Mouse (Mus musculus): Measurements from ENCODE around the gene Gm11444.

Gene Gm11444

GRCm38 (mm10) chr11:85864363-85864762, 14.2 kb upstream of the Gm11444 start:
- DNase-seq (ENCODE audit: extremely low read depth, low read depth, low spot score) = no peak

GRCm38 (mm10) chr11:85857997-85858698, 8.0 kb upstream of the Gm11444 start:
- DNase-seq (ENCODE audit: extremely low read depth, low read depth, low spot score) = no peak

- DNase-seq (ENCODE audit: extremely low read depth, low read depth, low spot score) = no peak
These were observed 625 bp upstream of the Gm11444 start for GRCm38 (mm10) chr11:85850758-85851157.

- no peak for DNase-seq (ENCODE audit: extremely low read depth, low read depth, low spot score)
These were observed 1.1 kb downstream of the Gm11444 start for GRCm38 (mm10) chr11:85849037-85849436.

GRCm38 (mm10) chr11:85846509-85846908, 3.6 kb downstream of the Gm11444 start:
- DNase-seq (ENCODE audit: extremely low read depth, low read depth, low spot score) = no peak

- no peak for DNase-seq (ENCODE audit: extremely low read depth, low read depth, low spot score)
These were observed 4.2 kb downstream of the Gm11444 start for GRCm38 (mm10) chr11:85845921-85846320.

GRCm38 (mm10) chr11:85844971-85845370, 5.2 kb downstream of the Gm11444 start:
- no peak for DNase-seq (ENCODE audit: extremely low read depth, low read depth, low spot score)

- no peak for DNase-seq (ENCODE audit: extremely low read depth, low read depth, low spot score)
These were observed 5.8 kb downstream of the Gm11444 start for GRCm38 (mm10) chr11:85844144-85844965.

- no peak for DNase-seq (ENCODE audit: extremely low read depth, low read depth, low spot score)
These were observed 6.8 kb downstream of the Gm11444 start for GRCm38 (mm10) chr11:85843347-85843692.

- no peak for DNase-seq (ENCODE audit: extremely low read depth, low read depth, low spot score)
These were observed 7.4 kb downstream of the Gm11444 start for GRCm38 (mm10) chr11:85842596-85843346.

- DNase-seq (ENCODE audit: extremely low read depth, low read depth, low spot score) = no peak
These were observed 8.2 kb downstream of the Gm11444 start for GRCm38 (mm10) chr11:85841980-85842379.

- no peak for DNase-seq (ENCODE audit: extremely low read depth, low read depth, low spot score)
These were observed 8.9 kb downstream of the Gm11444 start for GRCm38 (mm10) chr11:85841211-85841681.

- no peak for DNase-seq (ENCODE audit: extremely low read depth, low read depth, low spot score)
These were observed 9.4 kb downstream of the Gm11444 start for GRCm38 (mm10) chr11:85840803-85841145.

GRCm38 (mm10) chr11:85840031-85840802, 9.9 kb downstream of the Gm11444 start:
- no peak for DNase-seq (ENCODE audit: extremely low read depth, low read depth, low spot score)

- no peak for DNase-seq (ENCODE audit: extremely low read depth, low read depth, low spot score)
These were observed 10.7 kb downstream of the Gm11444 start for GRCm38 (mm10) chr11:85839258-85840030.

- no peak for DNase-seq (ENCODE audit: extremely low read depth, low read depth, low spot score)
These were observed 11.5 kb downstream of the Gm11444 start for GRCm38 (mm10) chr11:85838424-85839257.

- DNase-seq (ENCODE audit: extremely low read depth, low read depth, low spot score) = no peak
These were observed 12.3 kb downstream of the Gm11444 start for GRCm38 (mm10) chr11:85837648-85838423.

- no peak for DNase-seq (ENCODE audit: extremely low read depth, low read depth, low spot score)
These were observed 12.9 kb downstream of the Gm11444 start for GRCm38 (mm10) chr11:85837291-85837647.

All from fat pad, adult 2 months (tissue).